Mouse (Mus musculus) erythroblast, embryonic 14.5 days (primary cell): ENCODE results near the gene Grm3.

Source experiments
- GATA1 ChIP-seq: IDR thresholded peaks from 2 replicates; pipeline ENCODE4 v1.6.1; 2012; ENCODE audit warnings: low read length, inconsistent platforms, mixed read lengths
- TAL1 ChIP-seq: IDR thresholded peaks from 3 replicates; pipeline ENCODE4 v1.6.1; 2012; ENCODE audit warnings: low read length, inconsistent platforms, mixed read lengths

GRCm38 (mm10) chr5:9448931-9449330 is 276.0 kb downstream of the Grm3 start:
- TF ChIP-seq TAL1: no peak
- no peak for TF ChIP-seq GATA1
